Mouse (Mus musculus) bone marrow, adult 2 months (tissue): ENCODE measurements around the gene Pik3cb.

Source experiments
- CTCF ChIP-seq: fragments of 200-500 bp; IDR thresholded peaks from 2 replicates; pipeline ENCODE4 v1.5.1; 2011; ENCODE audit warnings: low read length, control low read depth; ENCODE audit not compliant: control insufficient read depth, insufficient read depth
- POLR2A ChIP-seq: fragments of 200-500 bp; IDR thresholded peaks from 2 replicates; pipeline ENCODE4 v1.6.1; 2011; ENCODE audit warnings: low read depth, mild to moderate bottlenecking, control low read depth, low read length, borderline replicate concordance; ENCODE audit not compliant: control insufficient read depth

GRCm38 (mm10) chr9:99065311-99065710 is 75.1 kb downstream of the Pik3cb start:
- no peak for TF ChIP-seq POLR2A
- no peak for TF ChIP-seq CTCF
